Mouse (Mus musculus) T-cell, adult 2 months (primary cell): Measurements from ENCODE around the gene Tceanc.

Experiments
- DNase-seq: peaks from one replicate; pipeline ENCODE4 v3.0.0; 2022; ENCODE audit warnings: low spot score

Tceanc gene

DNA sequence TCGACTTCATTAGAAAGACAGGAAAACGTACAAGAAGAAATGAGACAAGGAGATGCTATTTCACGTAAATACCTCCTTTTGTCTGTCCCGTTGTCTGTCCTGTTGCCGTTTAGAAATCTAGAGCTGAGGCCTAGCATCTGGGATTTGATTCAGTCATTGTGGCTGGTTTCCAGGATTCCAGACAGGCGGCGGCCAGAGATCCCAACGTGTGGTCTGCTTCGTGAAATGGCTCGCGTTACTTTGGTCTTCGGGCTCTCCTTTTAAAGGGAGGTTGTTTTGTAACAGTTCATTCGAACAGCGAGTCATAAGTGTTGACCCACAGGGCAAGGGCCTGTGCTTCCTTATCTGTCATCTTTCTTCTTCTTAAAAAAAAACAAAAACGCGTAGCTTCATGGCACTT is at the start of gene Tceanc:
TSS of gene Tceanc (minus strand) at position 223 of the 400 bp plus-strand sequence.
- DNase-seq = no peak

DNA sequence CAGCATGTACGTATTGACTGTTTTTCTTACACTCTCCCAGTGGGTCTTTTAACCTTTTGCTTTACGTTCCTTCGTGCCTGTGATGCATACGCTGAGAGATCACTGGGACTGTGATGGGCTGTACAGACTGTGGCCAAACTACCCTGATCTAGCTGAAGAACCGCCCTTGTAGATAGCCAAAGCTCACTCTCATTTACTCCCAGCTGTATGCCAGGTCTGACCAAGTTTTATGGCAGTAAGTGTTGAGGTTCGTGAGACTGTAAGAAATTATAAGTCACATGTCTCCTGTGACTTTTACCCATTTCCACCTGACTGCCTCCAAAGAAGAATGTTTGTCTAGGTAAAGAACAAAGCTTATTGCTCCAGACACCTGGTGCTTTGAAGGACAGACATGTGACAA is 47.6 kb upstream of the Tceanc start:
- no peak for DNase-seq

DNA sequence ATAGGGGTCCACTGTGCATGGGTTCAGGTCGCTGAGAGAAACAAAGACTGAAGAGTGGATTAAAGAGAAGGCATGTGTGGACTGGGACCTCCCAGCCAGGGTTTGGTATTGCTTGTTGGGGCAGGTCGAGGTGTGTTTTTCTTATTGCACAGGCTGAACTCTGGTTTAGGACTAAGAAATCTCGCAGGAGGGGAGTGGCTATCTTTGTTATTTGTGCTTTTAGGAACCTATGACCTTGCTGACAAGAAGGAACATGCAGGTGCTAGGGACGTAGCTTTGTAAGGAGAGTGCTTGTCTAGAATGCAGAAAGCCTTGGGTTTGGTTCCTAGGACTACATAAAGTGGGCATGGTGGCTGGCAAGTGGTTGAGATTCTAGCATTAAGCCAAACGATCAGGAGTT is 47.0 kb upstream of the Tceanc start:
- no peak for DNase-seq

DNA sequence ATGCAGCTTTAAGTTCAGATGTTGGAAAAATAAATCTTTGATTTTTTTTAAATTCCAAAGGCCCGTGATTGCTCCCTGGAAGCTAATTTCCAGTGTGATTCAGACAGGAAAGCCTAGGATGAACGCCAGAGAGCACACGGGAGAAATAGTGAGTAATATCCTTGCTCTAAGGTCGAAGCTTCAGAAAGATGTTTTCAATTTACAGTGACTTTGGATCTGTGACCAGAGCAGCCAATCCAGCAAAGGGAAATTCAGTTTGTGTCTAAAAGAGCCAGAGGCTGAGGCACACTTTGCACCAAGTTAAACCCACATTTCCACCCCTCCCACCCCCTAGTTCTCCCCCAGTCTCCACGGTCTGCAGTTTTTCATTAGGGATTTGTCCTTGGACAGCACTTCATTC is 46.5 kb upstream of the Tceanc start:
- DNase-seq = no peak

DNA sequence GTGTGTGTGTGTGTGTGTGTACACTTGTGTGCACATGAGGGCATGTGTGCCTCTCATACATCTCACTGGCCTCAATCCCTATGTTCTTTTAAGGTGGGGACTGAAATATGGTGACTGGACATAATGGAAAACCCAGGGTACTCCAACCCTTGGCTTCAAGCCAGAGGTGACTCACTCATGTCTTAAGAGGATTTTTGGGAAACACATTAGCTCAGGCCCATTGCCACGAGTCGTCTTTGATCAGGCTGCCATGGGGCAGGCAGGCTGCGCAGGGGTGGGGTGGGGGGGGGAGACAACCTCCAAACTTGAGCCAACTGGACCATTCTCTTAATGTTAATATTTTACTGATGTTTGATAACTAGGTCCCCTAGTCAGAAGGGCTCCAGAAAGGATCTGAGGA is 41.0 kb upstream of the Tceanc start:
- no peak for DNase-seq

DNA sequence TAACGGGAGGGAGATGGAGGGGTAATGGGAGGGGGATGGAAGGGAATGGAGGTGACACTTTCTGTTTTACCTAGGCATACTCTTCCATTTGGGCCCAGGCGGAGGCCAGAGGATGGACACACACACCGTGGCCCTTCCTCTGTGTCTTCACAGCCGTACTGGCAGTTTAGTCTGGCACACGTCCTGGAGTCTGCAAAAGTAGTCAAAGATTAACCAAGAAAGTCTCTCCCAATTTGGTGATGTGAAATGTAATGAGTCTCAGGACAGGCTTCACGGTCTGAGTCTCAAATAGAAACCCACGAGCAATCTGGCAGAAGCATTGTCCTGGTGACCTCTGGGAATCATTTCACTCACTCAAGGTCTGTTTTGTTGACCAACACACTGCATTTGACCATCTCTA is 34.0 kb upstream of the Tceanc start:
- DNase-seq = no peak

DNA sequence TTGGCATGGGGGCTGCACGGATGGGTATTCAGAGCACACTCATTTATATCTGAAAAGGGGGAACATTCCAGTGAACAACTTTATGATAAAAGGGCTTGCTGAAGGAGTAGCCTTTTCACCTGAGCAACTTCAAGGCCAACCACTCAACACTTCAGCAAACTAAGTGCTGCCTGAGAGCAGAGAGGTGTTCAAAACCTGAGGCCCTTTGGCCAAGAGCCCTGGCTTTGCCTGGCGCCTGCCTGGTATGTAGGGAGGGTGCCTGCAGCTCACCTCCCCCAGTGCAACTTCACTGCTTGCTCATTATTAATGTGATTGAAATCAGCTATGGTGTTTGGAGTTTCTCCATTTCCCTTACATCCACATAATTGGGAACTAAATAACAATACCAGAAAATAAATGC is 28.1 kb upstream of the Tceanc start:
- DNase-seq = no peak

DNA sequence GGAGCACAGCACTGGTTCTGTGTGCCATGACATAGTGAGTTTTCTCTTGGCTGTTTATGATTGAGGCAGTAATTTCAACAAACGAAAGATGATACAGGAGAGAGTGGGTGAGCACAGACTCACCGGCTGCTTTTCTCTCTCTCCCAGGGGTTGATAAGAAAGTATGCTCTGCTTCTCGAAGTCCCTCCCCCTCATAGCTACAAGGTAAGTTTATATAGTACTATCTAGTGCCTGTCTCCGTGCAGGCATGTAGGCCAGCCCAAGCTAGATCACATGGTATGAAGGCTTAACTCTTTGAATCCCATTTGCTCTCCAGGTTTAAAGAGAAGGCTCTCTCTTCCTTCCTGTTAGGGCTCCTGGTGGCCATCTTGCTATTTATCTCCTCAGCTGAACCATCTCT is 16.8 kb upstream of the Tceanc start:
- DNase-seq = no peak

DNA sequence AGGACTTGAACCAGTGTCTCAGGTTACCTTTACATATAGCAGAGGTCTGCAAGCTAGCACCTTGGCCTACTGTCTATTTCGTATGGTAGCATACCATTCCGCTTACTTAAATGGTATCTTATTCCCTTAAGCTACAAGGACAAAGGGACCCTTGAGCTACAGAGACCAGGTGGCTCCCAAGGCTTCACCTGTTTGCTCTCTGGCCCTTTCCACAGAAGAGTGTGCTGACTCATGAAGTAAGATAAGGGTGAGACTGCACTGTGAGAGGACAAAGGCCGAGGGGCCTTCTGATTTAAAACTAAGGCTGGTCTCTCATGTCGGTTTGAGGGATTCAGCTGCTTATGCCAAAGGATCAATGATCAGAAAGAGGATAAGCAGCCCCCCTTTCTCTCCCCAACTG is 15.1 kb upstream of the Tceanc start:
- no peak for DNase-seq

DNA sequence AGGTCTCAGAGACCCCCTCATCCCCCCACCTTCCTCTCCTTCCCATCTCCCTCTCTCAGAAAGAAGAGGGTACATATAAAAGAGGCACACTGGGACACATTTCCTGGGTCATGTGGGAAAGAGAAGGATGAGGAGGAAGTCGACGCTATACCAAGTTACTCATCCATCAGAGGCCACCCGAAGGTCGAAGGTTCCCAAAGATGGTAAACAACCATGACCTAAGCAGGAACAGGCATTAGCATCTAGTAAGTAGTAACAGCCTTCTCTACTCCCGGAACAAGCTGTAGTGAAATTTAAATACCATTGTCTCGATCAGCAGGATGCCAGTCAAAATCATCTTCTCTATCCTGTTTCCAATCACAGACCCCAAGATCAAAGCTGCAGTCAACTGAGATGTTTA is 13.3 kb upstream of the Tceanc start:
- no peak for DNase-seq

DNA sequence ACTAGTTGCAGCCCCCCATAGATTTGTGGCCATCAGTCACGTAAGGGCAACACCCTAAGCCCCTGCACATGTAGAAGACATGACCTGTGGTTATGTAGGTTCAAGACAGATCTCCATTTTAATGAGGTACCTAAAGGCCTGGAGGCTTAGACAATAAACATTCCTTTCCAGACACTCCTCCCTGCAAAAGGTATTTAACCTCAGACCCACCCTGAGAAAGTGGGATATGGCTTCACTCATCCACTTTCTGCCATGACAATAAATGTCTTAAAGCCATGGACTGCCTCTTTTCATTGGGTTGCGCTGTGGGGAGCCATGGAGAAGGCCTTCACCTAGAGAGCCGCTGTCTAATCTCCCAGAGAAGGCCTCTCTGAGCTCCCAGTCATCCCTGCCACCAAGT is 9.8 kb upstream of the Tceanc start:
- no peak for DNase-seq

DNA sequence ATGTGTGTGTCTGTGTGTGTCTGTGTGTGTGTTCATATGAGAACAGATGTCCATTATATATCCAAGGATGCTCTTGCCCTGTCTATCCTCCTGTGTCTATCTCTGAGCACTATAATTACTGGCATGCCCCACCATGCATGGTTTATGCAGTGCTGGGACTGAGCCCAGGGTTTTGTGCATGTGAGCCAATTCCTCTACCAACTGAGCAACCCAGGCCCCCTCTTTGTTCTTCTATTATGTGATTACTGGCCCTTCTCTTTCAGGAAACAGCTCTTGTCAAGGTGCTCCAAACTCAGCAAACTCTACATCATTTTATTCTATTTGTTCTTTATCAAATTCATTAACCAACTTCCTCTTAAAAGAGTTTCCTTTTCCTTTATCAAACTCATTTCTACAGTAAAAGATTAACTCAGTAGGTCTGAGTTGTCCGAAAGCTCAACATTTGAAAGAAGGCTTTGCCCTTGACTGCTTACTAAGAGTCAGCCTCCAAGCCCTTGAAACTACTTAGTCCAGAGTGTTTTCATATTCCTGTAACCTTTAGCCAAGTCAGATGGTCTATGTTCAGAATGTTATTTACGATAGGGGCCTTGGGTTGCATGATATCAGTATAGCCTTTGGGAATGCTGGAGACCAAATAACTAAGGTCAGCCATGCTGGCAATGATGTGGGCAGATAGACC is 7.4 kb upstream of the Tceanc start:
- no peak for DNase-seq

DNA sequence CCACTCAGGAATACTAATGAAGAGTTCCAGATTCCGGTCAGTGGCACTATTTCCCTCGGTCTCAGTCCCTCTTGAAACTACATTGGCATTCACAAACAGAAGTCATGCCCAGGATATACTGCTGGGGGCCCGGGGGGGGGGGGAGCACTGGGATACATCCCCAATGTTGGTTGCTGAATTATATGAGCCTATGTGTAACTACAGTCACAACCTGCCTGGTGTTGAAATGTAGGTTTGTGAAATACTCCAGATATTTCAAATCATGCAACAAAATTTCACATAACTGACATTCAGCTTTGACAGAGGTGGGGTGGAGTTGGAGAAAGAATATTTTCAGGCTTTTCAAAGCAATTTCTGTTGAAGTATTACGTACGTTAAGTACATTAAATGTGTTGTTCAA is 2.4 kb upstream of the Tceanc start:
- no peak for DNase-seq

DNA sequence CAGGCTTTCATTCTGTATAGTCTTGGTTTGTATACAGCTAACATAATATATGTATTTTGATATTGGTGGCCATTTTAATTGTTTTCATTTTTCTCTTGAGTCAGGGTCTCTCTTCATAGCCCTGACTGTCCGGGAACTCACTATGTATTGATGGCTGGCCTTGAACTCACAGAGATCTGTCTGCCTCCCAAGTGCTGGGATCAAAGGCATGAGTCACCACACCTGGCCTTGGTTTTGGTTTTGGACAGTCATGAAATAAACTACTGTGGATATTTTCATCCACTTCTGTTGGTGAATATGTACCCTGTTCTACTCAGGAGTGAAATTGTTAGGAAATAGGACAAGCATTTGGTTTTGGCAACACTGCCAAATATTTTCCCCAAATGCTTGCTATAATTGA is 1.7 kb downstream of the Tceanc start:
- no peak for DNase-seq

DNA sequence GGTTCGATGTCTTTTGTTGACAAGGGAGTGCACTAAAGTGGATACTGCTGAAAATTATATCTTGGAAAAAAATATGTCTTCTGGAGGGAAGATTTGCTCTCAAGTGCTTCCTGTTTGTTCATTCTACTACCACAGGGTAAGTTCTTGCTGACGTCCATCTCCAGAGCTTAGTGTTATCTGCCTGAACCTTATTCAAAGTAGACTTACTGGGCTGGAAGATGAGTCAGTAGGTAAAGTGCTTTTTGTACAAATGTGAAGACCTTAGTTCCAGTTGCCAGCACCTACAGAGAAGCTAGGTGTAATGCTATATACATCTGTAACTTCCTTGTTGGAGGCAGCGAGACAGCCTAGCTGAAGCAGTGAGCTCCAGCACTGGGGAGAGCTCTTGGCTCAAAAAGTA is 2.4 kb downstream of the Tceanc start:
- DNase-seq = no peak

DNA sequence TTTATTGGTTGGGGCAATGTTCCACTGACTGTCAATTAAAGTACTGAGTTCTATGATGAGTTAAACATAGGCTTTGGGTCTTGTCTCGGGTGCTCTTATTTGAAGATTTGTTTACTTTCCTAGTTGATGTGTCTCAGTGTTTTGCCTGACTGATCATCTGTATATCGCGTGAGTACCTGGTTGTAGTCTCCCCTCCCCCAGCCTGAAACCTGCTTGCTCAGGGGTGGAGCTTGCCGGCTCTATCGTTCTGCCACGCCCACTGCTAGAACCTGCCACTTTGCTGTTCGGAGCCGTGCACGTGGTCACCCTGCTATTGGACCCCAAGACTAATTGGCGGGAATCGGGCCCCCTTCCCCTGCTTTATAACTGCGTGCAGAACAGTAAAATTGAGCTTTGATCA is 4.3 kb downstream of the Tceanc start:
- peak; percentile 36 for DNase-seq

DNA sequence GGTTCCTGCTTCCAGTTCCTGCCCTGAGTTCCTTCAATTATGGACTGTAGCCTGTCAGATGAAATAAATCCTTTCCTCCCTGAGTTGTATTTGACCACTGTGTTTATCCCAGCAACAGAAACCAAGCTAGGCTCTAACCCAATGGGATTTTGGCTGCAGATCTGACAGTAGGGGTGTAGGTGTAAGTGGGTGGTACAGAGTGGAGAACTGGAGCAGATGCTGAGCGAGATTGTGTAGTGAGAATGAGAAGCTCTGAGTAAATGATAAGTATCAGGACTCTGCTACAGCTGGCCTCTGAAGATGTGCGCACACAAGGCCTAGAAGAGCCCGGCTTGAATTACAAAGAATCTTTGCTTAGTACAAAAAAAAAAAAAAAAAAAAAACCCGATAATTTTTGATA is 6.3 kb downstream of the Tceanc start:
- no peak for DNase-seq

DNA sequence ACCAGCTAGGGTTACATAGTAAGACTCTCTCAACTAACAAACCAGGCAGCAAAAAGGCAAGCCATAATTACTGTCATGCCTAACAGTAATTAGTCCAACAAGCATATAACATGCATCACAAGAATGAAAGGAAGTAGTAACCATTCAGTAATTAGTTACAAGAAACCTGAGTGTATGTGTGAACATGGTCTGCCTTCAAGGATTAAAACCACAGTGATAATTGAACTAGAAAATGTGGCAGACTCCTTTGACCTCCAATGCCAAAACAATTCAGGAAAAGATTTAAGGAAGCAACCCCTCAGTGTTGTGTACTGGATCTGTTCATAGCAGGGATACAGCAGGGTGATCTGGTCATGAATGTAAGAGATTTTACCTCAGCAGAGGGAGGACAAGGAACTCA is 7.3 kb downstream of the Tceanc start:
- no peak for DNase-seq

DNA sequence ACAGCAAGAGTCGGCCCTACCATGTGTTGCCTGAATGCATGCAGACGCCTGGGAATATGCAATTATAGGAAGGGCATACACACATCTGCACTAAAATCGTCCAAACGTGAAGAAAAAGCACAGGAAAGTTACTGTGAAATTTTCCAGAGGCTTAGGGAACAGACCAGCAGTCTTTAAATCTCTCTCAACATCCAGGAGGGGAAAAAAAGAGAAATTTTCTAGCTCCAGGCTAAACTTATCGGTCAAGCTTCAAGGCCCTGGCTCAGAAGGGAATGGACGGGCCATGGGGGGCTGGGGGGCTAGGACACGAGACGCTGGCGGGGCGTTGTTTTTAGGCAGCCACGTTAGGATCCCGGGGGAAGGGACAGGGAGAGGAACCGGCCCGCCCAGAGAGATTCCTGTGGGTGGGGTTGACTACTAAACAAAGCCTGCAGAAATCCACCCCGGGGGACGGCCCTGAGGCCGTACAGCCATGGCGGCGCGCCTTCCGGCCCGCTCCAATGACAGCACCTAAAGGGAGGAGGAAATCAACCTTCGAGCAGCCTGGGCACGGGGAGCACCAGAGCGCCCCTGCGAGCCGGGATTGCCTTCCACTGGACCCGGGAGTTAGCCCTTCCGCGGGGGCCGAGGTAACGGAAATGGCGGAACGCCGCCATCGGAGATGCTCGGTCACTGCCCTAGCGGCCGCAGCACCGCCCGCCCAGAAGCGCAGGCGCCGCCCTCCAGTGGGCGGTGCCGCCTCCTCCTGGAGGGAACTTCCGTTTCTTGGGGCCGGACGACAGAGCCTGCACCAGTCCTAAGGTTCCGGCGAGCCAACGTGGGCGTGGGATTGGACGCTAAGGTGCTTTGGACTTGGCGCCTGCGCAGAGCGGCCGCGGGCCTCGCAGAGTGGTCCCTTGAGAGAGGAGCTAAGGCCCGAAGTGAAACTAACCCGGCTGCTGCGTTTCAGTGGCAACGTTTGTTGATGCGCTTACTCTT is 8.3 kb downstream of the Tceanc start:
- DNase-seq = peak; percentile 95

DNA sequence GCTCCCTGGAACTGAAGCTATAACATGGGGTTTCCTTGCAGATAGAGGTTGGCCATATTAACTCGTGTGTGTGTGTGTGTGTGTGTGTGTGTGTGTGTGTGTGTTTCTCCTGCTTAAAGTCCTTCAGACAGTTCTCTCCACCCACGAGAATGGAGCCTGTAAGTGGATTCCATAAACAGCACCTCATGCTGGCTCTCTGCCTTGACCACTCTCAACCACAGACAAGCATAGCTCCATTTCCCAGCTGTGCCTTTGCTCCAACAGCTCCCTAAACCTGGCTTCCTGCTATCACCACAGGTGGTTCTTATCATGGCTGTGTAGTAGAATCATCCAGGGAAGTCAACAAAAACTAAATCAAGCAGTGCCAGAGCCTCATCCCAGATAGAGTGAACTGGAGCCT is 13.9 kb downstream of the Tceanc start:
- no peak for DNase-seq

DNA sequence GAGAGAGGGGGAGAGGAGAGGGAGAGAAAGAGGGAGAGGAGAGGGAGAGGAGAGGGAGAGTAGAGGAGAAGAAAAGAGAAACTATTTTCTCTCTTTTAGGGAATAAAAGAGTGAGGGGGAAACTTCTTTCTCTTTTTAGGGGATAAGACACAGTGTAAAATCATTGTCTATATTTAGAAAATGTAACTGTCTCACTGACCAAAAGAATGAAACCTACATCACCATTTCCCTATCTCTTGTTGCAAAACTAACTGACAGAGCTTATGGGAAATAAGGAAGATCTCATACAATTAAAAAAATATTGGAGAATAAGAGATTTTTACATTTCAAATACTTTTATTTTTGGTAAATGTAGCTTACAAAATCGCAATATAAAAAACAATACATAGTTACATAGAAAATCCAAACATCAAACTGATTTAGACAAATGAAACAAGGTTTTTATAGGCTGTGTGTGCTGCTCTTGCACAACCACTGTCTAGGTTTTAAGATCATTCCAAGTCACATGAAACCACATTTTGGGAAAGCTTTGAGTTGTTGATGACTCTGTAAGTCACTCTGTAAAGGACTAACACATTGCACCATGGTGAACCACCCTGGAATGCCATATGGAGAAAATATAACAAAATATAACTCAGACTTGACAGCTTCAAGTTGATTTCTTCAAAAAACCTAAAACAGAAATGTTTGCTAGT is 18.7 kb downstream of the Tceanc start:
- no peak for DNase-seq

DNA sequence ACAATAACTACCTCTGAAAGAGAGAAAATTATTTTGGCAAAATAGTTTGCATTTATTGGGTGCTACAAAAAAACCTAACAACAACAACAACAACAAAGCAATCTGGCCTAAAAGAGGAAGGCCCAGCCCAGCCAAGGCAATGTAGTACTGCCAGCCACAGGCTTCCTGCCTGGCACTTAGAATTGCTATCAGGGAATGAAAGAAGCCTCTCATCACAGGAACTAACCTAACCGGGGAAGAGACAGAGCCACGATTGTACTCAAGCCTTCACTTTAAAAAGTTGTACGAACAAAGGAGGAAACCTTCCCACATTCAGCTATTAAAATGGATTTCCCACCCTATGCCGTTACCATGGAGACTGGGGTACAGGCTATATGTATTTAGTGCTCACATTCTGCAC is 20.6 kb downstream of the Tceanc start:
- DNase-seq = no peak

DNA sequence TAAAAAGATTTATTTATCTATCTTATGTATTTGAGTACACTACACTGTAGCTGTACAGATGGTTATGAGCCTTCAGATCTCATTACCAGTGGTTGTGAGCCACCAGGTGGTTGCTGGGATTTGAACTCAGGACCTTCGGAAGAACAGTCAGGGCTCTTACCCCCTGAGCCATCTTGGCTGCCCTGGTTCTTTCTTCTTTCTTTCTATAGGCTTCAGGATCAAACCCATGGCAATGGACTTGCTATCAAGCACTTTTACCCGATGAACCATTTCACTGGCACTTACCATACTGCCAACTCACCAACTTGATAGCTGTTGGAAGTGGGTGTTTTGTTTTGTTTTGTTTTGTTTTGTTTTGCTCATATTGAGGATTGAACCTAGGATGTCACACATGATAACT is 23.3 kb downstream of the Tceanc start:
- DNase-seq = no peak
